Mouse (Mus musculus): ENCODE data around the gene Wfdc3. TPM values are rescaled to one million over a fixed set of nuclear protein-coding genes. Genes with fewer than 3 reads are reported as not detected.

The Wfdc3 gene
- total RNA-seq (2015) (0.20 and 0.29 TPM in 2 replicates), total RNA-seq (2017) (0.41 TPM in 1 of 2 replicates, not detected in the other)

GRCm38 (mm10) chr2:164745843-164746479, at the start of gene Wfdc3, which contains the start of gene Dnttip1:
Wfdc3 (minus strand) TSS chr2:164745931.
Dnttip1 (plus strand) TSS chr2:164745983.
- ATAC-seq (replicated peaks; ENCODE audit: poor library complexity): peak; percentile 87

DNA sequence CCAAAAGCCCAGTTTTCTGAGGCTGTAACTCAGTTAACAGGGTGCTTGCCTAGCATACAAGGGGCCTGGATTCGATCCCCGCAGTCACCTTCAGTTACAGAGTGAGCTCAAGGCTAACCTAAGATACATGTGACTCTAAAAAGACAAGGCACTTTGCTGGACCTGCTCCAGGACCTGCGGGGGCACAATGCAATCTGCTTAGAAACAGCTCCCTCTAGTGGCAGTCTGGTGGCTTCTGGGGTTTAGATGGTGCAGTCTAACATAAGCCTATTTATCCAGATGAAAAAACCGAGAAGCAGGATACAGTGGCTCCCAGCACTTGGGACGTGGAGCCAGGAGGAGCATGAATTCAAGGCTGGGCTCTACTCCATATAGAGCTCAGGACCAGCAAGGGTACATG, 48.6 kb upstream of the Wfdc3 start:
- ATAC-seq (replicated peaks; ENCODE audit: poor library complexity): peak; percentile 90

GRCm38 (mm10) chr2:164793772-164794171, 48.0 kb upstream of the Wfdc3 start:
- ATAC-seq (replicated peaks; ENCODE audit: poor library complexity): peak; percentile 41

DNA sequence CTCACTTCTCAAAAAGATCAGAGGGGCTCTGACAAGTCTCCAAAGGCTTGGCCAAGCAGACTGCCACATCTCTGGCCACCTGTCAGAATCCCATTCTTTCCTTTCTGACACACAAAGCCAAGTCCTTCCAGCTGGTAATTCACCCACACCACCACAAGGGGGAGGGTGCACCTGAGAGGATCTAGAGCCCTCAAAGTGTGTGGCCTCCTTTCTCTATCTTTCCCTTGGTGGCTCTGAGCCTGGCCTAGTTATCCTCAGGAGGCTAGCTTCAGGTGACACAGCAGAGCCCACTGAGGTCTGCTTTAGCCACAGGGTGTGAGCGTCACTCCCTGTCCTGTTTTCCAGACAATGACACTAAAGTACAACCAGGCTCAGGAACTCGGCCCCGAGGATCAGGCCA, 47.5 kb upstream of the Wfdc3 start:
- ATAC-seq (replicated peaks; ENCODE audit: poor library complexity): peak; percentile 81

GRCm38 (mm10) chr2:164792400-164793190, 46.9 kb upstream of the Wfdc3 start:
- no peak for ATAC-seq (replicated peaks; ENCODE audit: poor library complexity)

- no peak for ATAC-seq (replicated peaks; ENCODE audit: poor library complexity)
These were observed 46.1 kb upstream of the Wfdc3 start for GRCm38 (mm10) chr2:164791841-164792261.

DNA sequence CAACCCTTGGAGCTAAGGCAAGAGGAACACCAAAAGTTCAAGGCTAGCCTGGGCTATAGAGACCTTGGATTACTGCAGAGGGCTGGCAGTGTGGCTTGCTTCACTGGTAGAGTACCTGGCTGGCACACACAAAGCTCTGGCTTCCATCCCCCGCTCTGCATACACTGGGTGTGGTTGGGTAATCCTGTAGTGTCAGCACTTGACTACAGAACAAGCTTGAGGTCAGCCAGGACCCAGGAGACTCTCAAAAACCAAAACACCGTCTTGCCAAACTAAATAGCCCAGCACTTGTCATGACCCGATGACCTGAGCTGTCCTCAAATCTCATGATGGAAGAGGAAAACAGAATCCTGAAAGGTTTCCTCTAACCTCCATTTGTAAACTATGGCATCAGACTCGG, 44.7 kb upstream of the Wfdc3 start:
- no peak for ATAC-seq (replicated peaks; ENCODE audit: poor library complexity)

GRCm38 (mm10) chr2:164788411-164788810, 42.7 kb upstream of the Wfdc3 start:
- no peak for ATAC-seq (replicated peaks; ENCODE audit: poor library complexity)

DNA sequence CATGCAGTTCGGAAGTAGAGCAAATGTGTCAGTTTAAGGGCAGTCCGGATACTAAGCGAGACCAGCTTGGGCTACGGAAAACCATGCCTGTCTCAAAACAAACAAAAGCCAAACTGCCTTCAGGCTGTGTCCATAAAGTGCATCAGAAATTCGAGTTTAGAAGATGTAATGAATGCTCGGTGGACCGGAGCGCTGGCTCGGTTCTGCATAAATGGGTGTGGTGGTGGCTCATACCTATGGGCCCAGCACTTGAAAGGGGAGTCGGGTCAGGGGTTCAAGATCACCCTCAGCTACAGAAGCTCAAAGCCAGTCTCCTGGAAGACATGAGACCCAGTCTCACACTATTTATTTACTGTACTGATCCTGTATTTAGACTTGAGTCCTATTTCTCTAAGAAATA, 42.0 kb upstream of the Wfdc3 start:
- ATAC-seq (replicated peaks; ENCODE audit: poor library complexity): no peak

GRCm38 (mm10) chr2:164787032-164787431, 41.3 kb upstream of the Wfdc3 start:
- peak; percentile 59 for ATAC-seq (replicated peaks; ENCODE audit: poor library complexity)

- 0 out of 2 replicates have a peak, but pooled peaks have one; percentile 10 for ATAC-seq (replicated peaks; ENCODE audit: poor library complexity)
These were observed 40.7 kb upstream of the Wfdc3 start for GRCm38 (mm10) chr2:164786388-164786885.

DNA sequence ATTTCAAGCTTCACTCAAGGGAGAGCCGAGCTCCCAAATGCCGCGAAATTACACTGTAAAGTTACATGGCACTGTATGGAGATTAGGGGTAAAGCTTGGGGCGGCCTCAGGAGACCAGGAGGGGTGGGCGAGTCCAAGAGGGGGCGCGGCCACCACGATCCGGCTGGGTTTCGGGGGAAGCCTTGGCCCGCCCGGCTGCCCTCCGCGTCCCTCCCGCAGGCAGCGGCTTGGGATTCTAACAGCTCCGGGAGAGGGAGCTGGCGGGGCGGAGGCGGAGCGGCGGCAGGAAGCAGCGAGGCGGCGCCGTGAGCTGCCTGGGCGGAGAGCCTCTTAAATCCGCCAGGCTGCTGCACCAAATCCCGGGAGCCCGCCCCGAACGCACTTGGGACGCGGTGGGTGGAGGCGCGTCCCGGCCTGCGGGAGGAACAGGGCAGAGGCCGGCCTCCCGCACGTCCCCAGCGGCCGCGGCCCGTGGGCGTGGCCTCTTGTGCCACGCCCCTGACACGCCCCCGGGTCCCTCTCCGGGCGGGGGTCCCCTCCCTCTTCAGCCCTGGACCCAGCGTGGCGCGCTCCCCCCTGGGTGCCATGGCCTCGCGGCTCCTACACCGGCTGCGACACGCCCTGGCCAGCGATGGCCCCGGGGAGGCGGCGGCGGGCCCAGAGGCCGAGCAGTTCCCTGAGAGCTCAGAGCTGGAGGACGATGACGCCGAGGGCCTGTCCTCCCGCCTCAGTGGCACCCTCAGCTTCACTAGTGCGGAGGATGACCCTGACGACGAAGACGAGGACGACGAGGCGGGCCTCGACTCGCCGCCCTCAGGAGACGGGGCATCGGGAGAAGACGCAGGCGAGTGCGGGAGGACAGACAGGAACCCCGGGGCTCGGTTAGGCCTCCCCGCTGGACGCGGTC, 40.0 kb upstream of the Wfdc3 start, which contains the start of gene Snx21:
Gene Snx21 (plus strand): TSS at position 343 of the 907 bp plus-strand sequence.
- peak; percentile 43 for ATAC-seq (replicated peaks; ENCODE audit: poor library complexity)

GRCm38 (mm10) chr2:164784869-164785420, 39.2 kb upstream of the Wfdc3 start:
- ATAC-seq (replicated peaks; ENCODE audit: poor library complexity): peak; percentile 14

GRCm38 (mm10) chr2:164783926-164784581, 38.3 kb upstream of the Wfdc3 start:
- no peak for ATAC-seq (replicated peaks; ENCODE audit: poor library complexity)

GRCm38 (mm10) chr2:164781876-164782275, 36.1 kb upstream of the Wfdc3 start:
- ATAC-seq (replicated peaks; ENCODE audit: poor library complexity): no peak

GRCm38 (mm10) chr2:164779481-164780086, 33.9 kb upstream of the Wfdc3 start, which contains the start of gene Tnnc2:
Tnnc2 (minus strand) TSS chr2:164779967.
- ATAC-seq (replicated peaks; ENCODE audit: poor library complexity): no peak

DNA sequence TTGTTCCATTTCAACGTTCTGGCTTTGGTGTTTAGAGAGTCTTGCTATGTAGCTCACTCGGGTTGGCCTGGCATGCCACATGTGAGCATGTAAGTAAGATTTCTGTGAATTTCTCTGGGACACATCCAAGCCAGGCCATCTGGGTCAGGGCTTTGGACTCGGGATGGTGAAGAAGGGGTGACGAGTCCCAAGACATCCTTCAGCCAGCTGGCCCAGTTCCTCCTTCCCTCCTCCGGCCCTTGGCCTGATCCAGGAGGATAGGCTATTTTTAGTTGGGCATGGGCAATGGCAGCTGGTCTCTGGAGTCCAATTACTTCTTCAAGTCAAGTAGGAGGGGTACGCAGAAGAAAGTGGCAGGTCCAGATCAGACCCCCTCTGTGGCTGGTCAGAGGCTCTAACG, 33.1 kb upstream of the Wfdc3 start:
- ATAC-seq (replicated peaks; ENCODE audit: poor library complexity): no peak

DNA sequence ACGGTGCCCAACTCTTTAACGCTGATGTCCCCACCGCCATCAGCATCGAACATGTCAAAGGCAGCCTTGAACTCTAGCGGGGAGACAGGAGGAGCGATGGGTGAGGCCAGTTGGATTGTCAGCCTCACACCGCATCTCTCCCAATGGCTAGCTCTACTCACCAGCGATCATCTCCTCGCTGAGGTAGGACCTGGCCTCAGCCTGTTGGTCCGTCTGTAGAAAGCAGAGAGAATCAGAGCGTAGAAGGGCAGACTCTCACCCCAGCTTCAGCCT, 32.2 kb upstream of the Wfdc3 start:
- ATAC-seq (replicated peaks; ENCODE audit: poor library complexity): no peak

- ATAC-seq (replicated peaks; ENCODE audit: poor library complexity): no peak
These were observed 31.7 kb upstream of the Wfdc3 start for GRCm38 (mm10) chr2:164777246-164778014.

All from megakaryocyte progenitor cell, adult 5-6 weeks (primary cell).